Mouse (Mus musculus): ENCODE measurements around the gene Gm48551.

GRCm38 (mm10) chr10:81377793-81378552 lies 6.3 kb upstream of the Gm48551 start, which contains the start of gene Fzr1:
- TF ChIP-seq POLR2A (IDR thresholded peaks at IDR 0.05; ENCODE audit: borderline replicate concordance, extremely low read depth, low read depth, low read length) (peak; percentile 54; the same call in 1 of the 2 replicates), CTCF (IDR thresholded peaks at IDR 0.05; ENCODE audit: insufficient read depth, low read length) (no peak)

All from lung, adult 2 months (tissue).